Mouse (Mus musculus): ENCODE data around the gene Chit1. TPM values are rescaled to one million over a fixed set of nuclear protein-coding genes. Genes with fewer than 3 reads are reported as not detected.

The Chit1 gene
- total RNA-seq, 1 experiment from 2014 or later = not detected

- peak; percentile 63 for DNase-seq
Observed at GRCm38 (mm10) chr1:134079477-134080163, 31.4 kb upstream of the Chit1 start.

DNA sequence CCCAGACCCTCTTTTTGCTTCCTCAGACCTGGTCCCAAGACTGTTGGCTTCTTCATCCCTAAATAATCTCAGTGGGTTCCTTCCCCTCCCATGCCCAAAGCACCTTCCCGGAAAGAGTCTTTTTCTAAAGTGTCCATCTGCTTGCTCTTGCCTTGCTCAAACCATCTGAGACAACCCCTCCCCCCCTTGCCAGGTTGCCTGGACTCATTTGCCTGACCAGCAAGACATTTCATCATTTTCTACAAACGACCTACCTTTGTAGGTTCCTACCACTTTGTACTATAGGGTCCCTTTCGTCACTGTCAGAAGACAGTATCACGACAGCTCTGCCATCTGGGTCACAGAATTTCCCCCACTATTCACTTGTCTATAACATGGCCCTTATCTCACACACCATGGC is 30.6 kb upstream of the Chit1 start:
- DNase-seq = no peak

DNA sequence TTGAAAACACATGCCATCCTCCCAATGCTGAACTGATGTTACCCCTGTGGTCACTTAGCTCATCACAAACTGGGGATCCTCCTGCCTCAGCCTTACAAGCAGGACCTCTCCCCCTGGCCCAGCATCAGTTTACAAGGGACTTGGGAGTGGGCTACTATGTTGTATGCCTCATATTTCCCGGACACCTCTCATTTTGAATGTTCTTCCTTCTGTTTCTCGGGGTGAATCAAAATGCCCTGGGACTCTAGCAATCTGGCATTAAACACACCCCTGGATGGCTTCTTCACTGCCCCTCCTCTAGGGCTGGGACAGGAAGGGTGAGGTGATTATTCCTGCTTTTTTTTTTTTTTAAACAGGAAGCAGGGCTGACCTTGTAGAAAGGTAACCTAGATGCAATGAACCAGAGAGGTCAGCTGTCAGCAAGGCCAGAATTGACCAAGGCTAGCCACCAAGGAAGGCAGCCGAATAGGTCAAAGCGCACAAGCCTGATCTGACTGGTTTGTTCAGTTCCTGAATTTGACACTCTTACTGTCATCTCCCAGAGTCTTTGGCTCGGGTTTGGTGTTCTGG is 30.1 kb upstream of the Chit1 start:
- no peak for DNase-seq

GRCm38 (mm10) chr1:134082987-134083516 is 28.0 kb upstream of the Chit1 start:
- peak; percentile 82 for DNase-seq

GRCm38 (mm10) chr1:134083676-134084075 is 27.4 kb upstream of the Chit1 start:
- no peak for DNase-seq

- peak; percentile 46 for DNase-seq
Observed at GRCm38 (mm10) chr1:134084128-134084527, 26.9 kb upstream of the Chit1 start.

GRCm38 (mm10) chr1:134086017-134086416 is 25.0 kb upstream of the Chit1 start:
- DNase-seq = no peak

DNA sequence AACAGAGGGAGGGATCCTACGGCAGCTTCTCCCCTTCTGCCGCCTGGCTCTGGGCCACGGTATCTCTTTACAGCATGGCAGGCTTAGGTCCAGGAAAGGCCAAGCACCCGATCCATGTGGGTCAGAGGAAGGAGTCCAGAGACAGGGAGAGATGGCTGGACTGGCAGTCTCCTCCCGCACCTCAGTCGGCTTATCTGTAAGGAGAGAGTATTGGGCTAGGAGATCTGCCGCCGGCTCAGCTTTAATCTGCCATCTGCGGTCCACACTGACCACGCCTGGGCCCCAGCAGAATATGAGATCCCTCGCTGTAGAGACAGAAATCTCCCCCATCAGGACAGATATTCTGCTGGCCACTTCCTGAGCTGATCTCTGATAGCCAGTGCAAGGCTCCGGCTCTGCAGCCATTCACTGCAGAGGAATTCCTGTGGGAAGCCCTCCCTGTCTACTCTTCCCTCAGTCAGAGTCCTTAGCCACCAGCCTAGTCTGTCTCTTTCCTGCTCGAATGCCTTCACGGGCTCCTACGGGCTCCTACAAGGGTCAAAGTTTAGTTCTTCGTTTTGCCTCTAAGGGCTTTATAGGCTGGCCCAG is 24.1 kb upstream of the Chit1 start:
- peak; percentile 38 for DNase-seq

- no peak for DNase-seq
Observed at GRCm38 (mm10) chr1:134089074-134089473, 22.0 kb upstream of the Chit1 start.

- no peak for DNase-seq
Observed at GRCm38 (mm10) chr1:134091851-134092250, 19.2 kb upstream of the Chit1 start.

- DNase-seq = no peak
Observed at GRCm38 (mm10) chr1:134092368-134092767, 18.7 kb upstream of the Chit1 start.

GRCm38 (mm10) chr1:134092852-134093770 is 17.9 kb upstream of the Chit1 start:
- peak; percentile 97 for DNase-seq

- DNase-seq = no peak
Observed at GRCm38 (mm10) chr1:134093771-134094526, 17.1 kb upstream of the Chit1 start.

- no peak for DNase-seq
Observed at GRCm38 (mm10) chr1:134095033-134095612, 15.9 kb upstream of the Chit1 start.

DNA sequence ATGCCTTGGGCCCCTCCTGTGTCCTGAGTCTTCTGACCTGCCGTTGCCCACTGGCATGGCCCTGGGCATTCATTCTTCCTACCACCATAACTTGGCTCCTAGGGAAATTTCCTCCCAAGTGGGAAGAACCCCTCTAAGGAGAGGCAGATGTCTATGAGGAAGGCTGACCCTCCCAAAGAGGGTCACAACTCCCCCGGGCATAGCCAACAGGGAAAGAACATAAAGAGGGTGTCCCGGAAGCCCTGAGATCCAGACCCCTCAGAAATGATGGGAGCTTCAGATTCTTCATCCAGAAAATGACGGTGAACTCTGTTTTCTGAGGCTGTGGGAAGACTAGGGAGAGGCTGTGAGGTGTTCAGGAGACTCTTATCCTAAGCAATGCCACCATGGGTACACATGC is 15.3 kb upstream of the Chit1 start:
- DNase-seq = no peak

GRCm38 (mm10) chr1:134096264-134096934 is 14.6 kb upstream of the Chit1 start:
- DNase-seq = peak; percentile 41

DNA sequence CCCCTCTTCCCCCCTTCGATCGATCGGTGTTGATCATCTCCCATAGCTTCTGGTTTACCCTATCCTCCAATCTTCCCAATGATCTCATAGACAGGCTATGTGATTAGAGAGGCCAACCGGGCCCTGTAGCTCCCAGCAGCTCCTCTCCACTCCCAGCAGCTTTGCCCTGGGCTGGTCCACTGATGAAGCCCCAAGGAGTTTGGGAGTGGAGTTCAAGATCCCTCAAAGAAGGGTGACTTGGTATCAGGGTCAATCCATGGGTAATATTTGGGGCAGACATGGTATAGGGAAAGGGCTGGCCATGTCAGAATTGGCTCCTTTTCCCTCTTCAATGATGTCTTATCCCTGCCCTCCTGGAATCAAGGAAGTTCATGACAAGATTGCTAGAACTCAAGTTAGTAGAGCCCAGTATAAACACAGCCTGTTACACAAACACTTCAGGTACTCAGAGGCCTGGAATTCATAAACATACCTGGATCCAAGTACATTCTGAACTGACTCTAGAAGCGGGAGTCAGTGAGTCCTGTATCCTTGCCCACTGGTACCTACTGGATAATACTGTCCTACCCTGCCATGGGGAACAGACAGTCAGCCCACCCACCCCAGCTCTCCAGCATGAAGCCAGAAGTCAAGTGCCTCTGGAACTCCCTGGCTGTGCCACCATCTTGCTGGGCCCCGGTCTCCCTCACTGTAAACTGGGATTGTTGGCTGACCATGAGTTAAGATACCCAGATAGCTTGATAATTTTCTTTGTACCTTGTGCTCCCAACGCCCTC is 13.8 kb upstream of the Chit1 start:
- DNase-seq = no peak

DNA sequence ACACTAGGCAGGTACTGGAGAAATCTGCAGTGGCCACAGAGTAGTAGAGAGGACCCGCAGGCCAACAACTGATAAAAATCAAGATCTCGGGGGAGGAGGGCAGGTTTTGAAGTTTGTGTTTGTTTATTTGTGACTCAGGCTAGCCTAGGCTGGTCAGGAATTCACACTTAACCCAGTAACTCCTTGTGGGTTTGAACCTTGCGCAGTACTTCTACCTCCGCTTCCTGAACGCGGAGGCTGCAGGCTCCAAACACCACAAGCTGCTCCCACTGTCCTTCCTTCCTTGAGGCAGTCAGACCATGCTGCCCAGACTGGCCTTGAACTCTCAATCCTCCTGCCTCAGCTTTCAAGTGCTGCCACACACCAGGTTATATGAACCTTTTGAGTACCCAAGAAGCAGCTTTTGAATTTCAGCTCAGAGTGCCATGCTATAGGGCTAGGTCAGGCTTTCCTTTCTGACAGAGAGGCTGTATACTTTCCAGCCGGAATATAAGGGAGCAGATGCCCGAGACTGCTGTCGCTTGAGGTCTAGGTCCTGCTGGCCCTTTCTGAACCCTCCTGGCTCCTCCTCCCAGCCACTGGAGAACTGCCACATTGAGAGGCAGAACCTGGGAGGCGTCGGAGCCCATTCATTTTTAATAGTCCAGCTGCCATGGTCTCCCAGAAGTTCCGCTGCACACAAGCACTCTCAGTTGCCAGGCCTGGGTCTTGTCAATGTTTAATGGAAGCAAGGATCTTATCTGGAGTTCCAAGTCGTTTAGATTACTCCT is 12.9 kb upstream of the Chit1 start:
- peak; percentile 77 for DNase-seq
